Mouse (Mus musculus) layer of hippocampus, postnatal 10 days (tissue): Measurements from ENCODE around the gene Olfr1111. TPM values are rescaled to one million over a fixed set of nuclear protein-coding genes. Genes with fewer than 3 reads are reported as not detected.
"Not testable (repeated sequence)": the region's sequence is repeated elsewhere in the genome, so short reads cannot be mapped to it uniquely, and the experiment has no call there.

Source experiments
- DNase-seq, 2 experiments: peaks; one replicate each; pipeline ENCODE4 v3.0.0; 2021; ENCODE audit warnings: low spot score in 2 of 2
- long read RNA-seq: library from polyadenylated mRNA; stranded (forward); transcript quantifications from one replicate; pipeline ENCODE4 v2.0.0, GENCODE M21; 2023
- total RNA-seq, 2 experiments: library from RNA; stranded (reverse); gene quantifications; 2 replicates each; pipeline ENCODE4 v1.2.3; 2021

Olfr1111 gene
- total RNA-seq = not detected
- long read RNA-seq = 0 reads

- DNase-seq = no peak
These were observed at the start of gene Olfr1111 for GRCm38 (mm10) chr2:87152524-87152923. Olfr1111 (minus strand) TSS chr2:87152624.

GRCm38 (mm10) chr2:87187498-87187897 lies 35.1 kb upstream of the Olfr1111 start, which contains the start of gene Olfr1112:
Olfr1112 (plus strand) TSS chr2:87187798.
- no peak for DNase-seq

GRCm38 (mm10) chr2:87167731-87168130 lies 15.3 kb upstream of the Olfr1111 start:
- not testable (repeated sequence) for DNase-seq

- no peak for DNase-seq
These were observed 12.2 kb downstream of the Olfr1111 start, which contains the start of gene Olfr1110 for GRCm38 (mm10) chr2:87140200-87140599. Olfr1110 (minus strand) TSS chr2:87140300.

- no peak for DNase-seq
These were observed 38.0 kb downstream of the Olfr1111 start, which contains the start of gene Olfr259 for GRCm38 (mm10) chr2:87114467-87114866. Olfr259 (minus strand) TSS chr2:87114567.

Other genes starting within 250 kb of the Olfr1111 start
- gene Olfr1098, start 228.1 kb downstream of the Olfr1111 start, total RNA-seq = not detected
- gene Olfr1099, start 191.9 kb downstream of the Olfr1111 start, total RNA-seq = not detected
- not detected for gene Olfr1100, start 172.7 kb downstream of the Olfr1111 start, total RNA-seq
- not detected for gene Olfr1101, start 161.4 kb downstream of the Olfr1111 start, total RNA-seq
- not detected for gene Olfr1102, start 154.2 kb downstream of the Olfr1111 start, total RNA-seq
- gene Olfr1104, start 125.5 kb downstream of the Olfr1111 start, total RNA-seq = not detected
- gene Olfr1105, start 116.1 kb downstream of the Olfr1111 start, total RNA-seq = not detected
- gene Olfr1106, start 100.4 kb downstream of the Olfr1111 start, total RNA-seq = not detected
- gene Olfr1107, start 76.8 kb downstream of the Olfr1111 start, total RNA-seq = not detected
- gene Olfr1109, start 56.6 kb downstream of the Olfr1111 start, total RNA-seq = not detected
- not detected for gene Olfr259, start 38.1 kb downstream of the Olfr1111 start, total RNA-seq
- gene Olfr1110, start 12.3 kb downstream of the Olfr1111 start, total RNA-seq = not detected
- not detected for gene Olfr1112, start 35.2 kb upstream of the Olfr1111 start, total RNA-seq
- gene Olfr1113, start 56.3 kb upstream of the Olfr1111 start, total RNA-seq = not detected
- not detected for gene Olfr1115, start 95.4 kb upstream of the Olfr1111 start, total RNA-seq
- gene Olfr1116, start 114.9 kb upstream of the Olfr1111 start, total RNA-seq = not detected
- not detected for gene Olfr1118, start 155.0 kb upstream of the Olfr1111 start, total RNA-seq
- not detected for gene Olfr1120, start 202.2 kb upstream of the Olfr1111 start, total RNA-seq
- not detected for gene Olfr1121, start 217.3 kb upstream of the Olfr1111 start, total RNA-seq
- gene Olfr1122, start 233.2 kb upstream of the Olfr1111 start, total RNA-seq = not detected